Mouse (Mus musculus) hindbrain, embryonic 11.5 days (tissue): ENCODE results near the gene Cldn2. TPM values are rescaled to one million over a fixed set of nuclear protein-coding genes. Genes with fewer than 3 reads are reported as not detected.

Experiments
- ATAC-seq: fragments of 200-750 bp; cut with Nextera tagmentation; 2 replicates; pipeline ENCODE4 v1.8.0; 2017; ENCODE audit warnings: mild to moderate bottlenecking, moderate TSS enrichment, moderate library complexity; ENCODE audit not compliant: low FRiP score
- DNase-seq: peaks from one replicate; pipeline ENCODE4 v3.0.0-alpha.2; 2015; ENCODE audit warnings: low spot score
- H3K27ac ChIP-seq: fragments of 300-500 bp; sonication (generic); 2 replicates; pipeline ENCODE4 v1.5.1; 2014; ENCODE audit warnings: mild to moderate bottlenecking, low read depth, low read length
- H3K27me3 ChIP-seq: fragments of 300-500 bp; sonication (generic); 2 replicates; pipeline ENCODE4 v1.6.1; 2014; ENCODE audit warnings: mild to moderate bottlenecking, low read length, moderate library complexity, mixed read lengths; ENCODE audit not compliant: control insufficient read depth, insufficient read depth
- H3K36me3 ChIP-seq: fragments of 300-500 bp; sonication (generic); 2 replicates; pipeline ENCODE4 v1.6.1; 2014; ENCODE audit warnings: mild to moderate bottlenecking, low read length, moderate library complexity, mixed read lengths; ENCODE audit not compliant: control insufficient read depth, insufficient read depth
- H3K4me1 ChIP-seq: fragments of 300-500 bp; sonication (generic); replicated peaks from 2 replicates; pipeline ENCODE4 v1.6.1; 2014; ENCODE audit warnings: low read length, mixed read lengths; ENCODE audit not compliant: control insufficient read depth, insufficient read depth
- H3K4me2 ChIP-seq: fragments of 300-500 bp; sonication (generic); replicated peaks from 2 replicates; pipeline ENCODE4 v1.6.1; 2014; ENCODE audit warnings: mild to moderate bottlenecking, low read depth, low read length
- H3K4me3 ChIP-seq: fragments of 300-500 bp; sonication (generic); 2 replicates; pipeline ENCODE4 v1.5.1; 2014; ENCODE audit warnings: low read depth, low read length
- H3K9ac ChIP-seq: fragments of 300-500 bp; sonication (generic); 2 replicates; pipeline ENCODE4 v1.6.1; 2014; ENCODE audit warnings: low read depth, low read length
- H3K9me3 ChIP-seq: fragments of 300-500 bp; sonication (generic); 2 replicates; pipeline ENCODE4 v1.6.1; 2016; ENCODE audit warnings: low read length; ENCODE audit not compliant: control insufficient read depth
- WGBS: fragments of 180-500 bp; shearing (Covaris S2); extraction: QIAGEN DNeasy Blood & Tissue Kit; methylation state at CpG from one replicate; pipeline ENCODE4 v1.1.7; 2014; 5-methylcytosine and 5-hydroxymethylcytosine counted together
- polyA plus RNA-seq: library from polyadenylated mRNA; unstranded; fragments of >200 nt; fragmentation: Nextera tagmentation; extraction: Ambion mirVana; gene quantifications from 2 replicates; pipeline ENCODE4 v1.2.1, GENCODE M21; 2014

Cldn2 gene
- polyA plus RNA-seq, 1 experiment from 2014 or later: 0.40 TPM

DNA sequence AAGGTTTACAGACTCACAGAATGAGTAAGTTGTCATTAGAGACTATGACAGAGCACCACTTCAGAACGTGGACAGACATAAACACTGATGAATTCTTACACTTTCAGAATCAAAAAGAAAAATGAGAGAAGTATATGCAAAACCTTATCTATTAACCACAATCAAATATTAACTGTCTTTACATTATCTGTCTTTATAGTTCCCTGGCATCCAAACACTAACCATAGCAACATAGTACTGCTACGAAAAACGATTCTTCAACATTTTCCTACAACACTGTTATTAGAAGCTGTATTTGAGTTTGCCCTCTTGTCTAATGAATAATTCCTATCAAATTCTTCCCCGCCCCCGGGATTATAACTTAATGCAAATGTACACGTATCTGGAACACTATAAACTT lies 40.5 kb downstream of the Cldn2 start:
- DNase-seq (no peak), ATAC-seq (no peak)
- Histone ChIP-seq H3K4me3 (no peak overlapping the region), H3K9me3 (no peaks in the 10 kb centered on the region), H3K9ac (no peak overlapping the region), H3K36me3 (no peaks in the 10 kb centered on the region), H3K4me1 (no peaks in the 10 kb centered on the region), H3K4me2 (no peak overlapping the region), H3K27ac (no peak overlapping the region), H3K27me3 (no peaks in the 10 kb centered on the region)
- whole genome bisulfite sequencing: 82% methylated on average over 6 of the region's 6 CpGs

DNA sequence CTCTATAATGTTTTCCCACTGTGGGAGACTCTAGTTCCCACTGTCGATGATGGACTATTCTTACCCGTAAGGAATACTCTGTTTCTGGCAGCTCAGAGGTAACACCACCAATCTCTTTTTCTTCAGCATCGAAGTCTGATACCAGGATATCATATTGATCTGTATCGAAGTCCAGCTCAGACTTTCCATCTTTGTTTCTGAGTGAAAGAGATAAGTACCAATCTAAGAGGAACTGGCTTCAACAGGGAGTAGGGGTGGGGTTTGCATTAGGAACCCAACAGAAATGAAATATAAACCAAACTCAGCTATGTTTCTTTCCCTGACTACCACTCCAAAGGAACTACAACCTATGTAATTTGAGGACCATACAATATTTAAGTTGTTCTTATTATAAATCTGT lies 54.2 kb downstream of the Cldn2 start:
- no peaks in the 10 kb centered on the region for H3K4me1 ChIP-seq
- DNase-seq (no peak), ATAC-seq (no peak)
- H3K9me3 ChIP-seq: no peaks in the 10 kb centered on the region
- H3K36me3 ChIP-seq: no peaks in the 10 kb centered on the region
- no peak overlapping the region for H3K9ac ChIP-seq
- H3K4me3 ChIP-seq: no peak overlapping the region
- H3K27me3 ChIP-seq: no peaks in the 10 kb centered on the region
- H3K27ac ChIP-seq: no peak overlapping the region
- H3K4me2 ChIP-seq: no peak overlapping the region
- 92% methylated on average over 4 of the region's 4 CpGs for WGBS

DNA sequence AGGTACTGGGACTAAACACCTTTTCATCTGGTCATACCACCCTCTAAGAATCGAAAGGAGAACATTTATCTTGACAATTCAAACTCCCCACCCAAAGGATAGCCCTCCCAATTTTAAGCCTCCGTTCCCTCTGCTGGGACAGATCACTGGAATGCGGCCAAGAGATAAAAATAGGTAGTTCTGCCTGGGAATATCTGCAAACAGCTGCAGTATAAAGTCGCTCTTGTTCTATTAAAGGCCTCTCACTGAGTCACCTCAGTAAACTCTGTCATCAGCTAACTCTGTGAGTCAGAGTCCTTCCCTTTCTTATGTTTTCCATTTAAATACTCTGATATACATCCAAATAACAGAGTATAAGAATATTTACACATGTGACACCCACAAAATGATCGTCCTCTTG lies 58.8 kb downstream of the Cldn2 start:
- no peak overlapping the region for H3K27ac ChIP-seq
- no peak overlapping the region for H3K9ac ChIP-seq
- ATAC-seq (no peak), DNase-seq (no peak)
- no peaks in the 10 kb centered on the region for H3K4me1 ChIP-seq
- no peaks in the 10 kb centered on the region for H3K27me3 ChIP-seq
- no peak overlapping the region for H3K4me2 ChIP-seq
- 90% methylated on average over 5 of the region's 5 CpGs for WGBS
- H3K9me3 ChIP-seq: no peaks in the 10 kb centered on the region
- H3K4me3 ChIP-seq: no peak overlapping the region
- no peaks in the 10 kb centered on the region for H3K36me3 ChIP-seq

Other genes starting within 250 kb of the Cldn2 start
- gene Rnf128, start 237.5 kb upstream of the Cldn2 start, polyA plus RNA-seq: 1.8 and 2.6 TPM in 2 replicates
- 0.74 and 0.88 TPM in 2 replicates for gene Tbc1d8b, start 115.8 kb upstream of the Cldn2 start, polyA plus RNA-seq
- gene Gm15013, start 86.3 kb upstream of the Cldn2 start, polyA plus RNA-seq: 0.28 TPM in 1 of 2 replicates, not detected in the other
- gene Ripply1, start 18.5 kb upstream of the Cldn2 start, polyA plus RNA-seq: not detected in 2 replicates
- gene Morc4, start 70.8 kb downstream of the Cldn2 start, polyA plus RNA-seq: 7.5 and 9.4 TPM in 2 replicates
- 10.0 and 12.1 TPM in 2 replicates for gene Rbm41, start 197.8 kb downstream of the Cldn2 start, polyA plus RNA-seq